Mouse (Mus musculus) CD4-positive naive resting alpha-beta T cell, adult 76 days (primary cell): ENCODE results near the gene Pde4b. TPM values are rescaled to one million over a fixed set of nuclear protein-coding genes. Genes with fewer than 3 reads are reported as not detected.

Experiments used
- total RNA-seq: library from RNA; stranded (reverse); gene quantifications from one replicate; pipeline ENCODE4 v1.2.4, GENCODE M21; 2023

Pde4b gene
- 195 TPM for total RNA-seq

DNA sequence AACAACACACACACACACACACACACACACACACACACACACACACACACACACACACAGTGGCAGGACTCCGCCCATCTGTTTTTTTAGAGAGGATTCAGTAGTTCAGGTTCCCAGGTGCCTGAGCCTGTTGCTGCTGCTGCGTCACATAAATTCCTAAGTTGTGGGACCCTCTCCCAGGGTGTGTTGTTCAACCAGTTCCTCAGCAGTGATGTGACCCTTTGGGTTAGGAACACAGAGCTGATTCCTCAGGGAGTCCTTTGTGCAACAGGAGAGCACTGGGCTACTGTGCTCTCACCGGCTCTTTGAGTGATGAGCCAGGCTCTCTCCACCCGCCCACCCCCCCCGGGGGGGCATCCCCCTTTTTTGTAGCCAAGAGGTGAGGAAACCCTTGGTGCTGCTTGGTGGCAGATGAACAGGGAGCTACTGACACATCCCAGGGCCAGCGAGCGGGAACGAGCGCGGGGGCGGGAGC lies at the start of gene Pde4b:
Pde4b (plus strand) TSS at position 453 of the 475 bp plus-strand sequence.

Other genes starting within 250 kb of the Pde4b start
- not detected for gene B020004J07Rik, start 243.5 kb upstream of the Pde4b start, total RNA-seq
- gene C130073F10Rik, start 193.8 kb upstream of the Pde4b start, total RNA-seq, result not detected
- gene Gm12800, start 178.4 kb upstream of the Pde4b start, total RNA-seq, result not detected
- not detected for gene Gm12794, start 147.1 kb upstream of the Pde4b start, total RNA-seq
- not detected for gene Gm12790, start 106.5 kb upstream of the Pde4b start, total RNA-seq
- gene Gm12789, start 100.9 kb upstream of the Pde4b start, total RNA-seq, result not detected